Mouse (Mus musculus) yolk sac, embryonic 10.5 days (tissue): ENCODE measurements around the gene Ctcf.

Source experiments
- DNase-seq: peaks from one replicate; pipeline ENCODE4 v3.0.0-alpha.2; 2017; ENCODE audit warnings: low spot score

Gene Ctcf

DNA sequence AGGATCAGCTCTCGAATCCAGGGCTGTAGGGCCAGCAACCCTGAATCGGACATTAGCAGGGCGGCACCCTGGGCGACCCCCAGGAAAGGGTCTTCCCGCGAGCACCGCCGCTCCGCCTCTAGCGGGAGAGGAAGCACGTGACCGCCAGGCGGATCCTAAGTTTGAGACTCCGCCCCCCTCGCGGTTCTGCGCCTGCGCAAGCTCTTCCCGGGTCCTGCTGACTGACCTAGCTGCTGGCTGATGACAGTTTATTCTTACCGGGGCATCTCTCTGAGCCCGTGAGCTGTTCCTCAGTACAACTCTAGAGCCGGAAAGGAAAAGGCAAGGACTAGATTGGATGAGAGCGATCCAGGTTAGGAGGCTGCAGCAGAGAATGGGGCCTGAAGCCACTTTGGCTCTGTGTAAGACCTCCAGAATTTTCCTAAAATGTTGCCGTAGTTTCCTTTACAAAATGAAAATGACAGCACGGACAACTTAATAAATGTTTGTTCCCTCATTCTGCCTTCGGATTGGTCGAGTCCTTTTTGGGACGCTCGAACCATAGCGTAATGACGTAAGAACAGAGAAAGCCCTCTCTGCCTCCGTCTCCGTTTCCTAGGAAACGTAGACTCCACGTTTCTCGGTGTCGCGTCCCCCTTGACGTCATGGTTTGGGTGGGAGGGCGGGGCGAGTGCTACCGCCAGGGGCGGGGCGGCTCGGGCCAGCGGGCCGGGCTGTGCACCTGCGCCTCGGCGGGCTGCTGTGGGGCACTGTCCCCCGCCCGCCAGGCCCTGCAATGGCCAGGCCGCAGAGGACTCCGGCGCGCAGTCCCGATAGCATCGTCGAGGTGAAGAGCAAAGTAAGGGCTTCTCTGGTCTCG, 64.8 kb downstream of the Ctcf start, which contains the start of the genes Acd and Pard6a:
TSS of gene Acd (minus strand) at position 137 of the 859 bp plus-strand sequence.
TSS of gene Pard6a (plus strand) at position 183 of the 859 bp plus-strand sequence.
- peak; percentile 95 for DNase-seq

GRCm38 (mm10) chr8:105702001-105702401, 65.6 kb downstream of the Ctcf start:
- DNase-seq: no peak

DNA sequence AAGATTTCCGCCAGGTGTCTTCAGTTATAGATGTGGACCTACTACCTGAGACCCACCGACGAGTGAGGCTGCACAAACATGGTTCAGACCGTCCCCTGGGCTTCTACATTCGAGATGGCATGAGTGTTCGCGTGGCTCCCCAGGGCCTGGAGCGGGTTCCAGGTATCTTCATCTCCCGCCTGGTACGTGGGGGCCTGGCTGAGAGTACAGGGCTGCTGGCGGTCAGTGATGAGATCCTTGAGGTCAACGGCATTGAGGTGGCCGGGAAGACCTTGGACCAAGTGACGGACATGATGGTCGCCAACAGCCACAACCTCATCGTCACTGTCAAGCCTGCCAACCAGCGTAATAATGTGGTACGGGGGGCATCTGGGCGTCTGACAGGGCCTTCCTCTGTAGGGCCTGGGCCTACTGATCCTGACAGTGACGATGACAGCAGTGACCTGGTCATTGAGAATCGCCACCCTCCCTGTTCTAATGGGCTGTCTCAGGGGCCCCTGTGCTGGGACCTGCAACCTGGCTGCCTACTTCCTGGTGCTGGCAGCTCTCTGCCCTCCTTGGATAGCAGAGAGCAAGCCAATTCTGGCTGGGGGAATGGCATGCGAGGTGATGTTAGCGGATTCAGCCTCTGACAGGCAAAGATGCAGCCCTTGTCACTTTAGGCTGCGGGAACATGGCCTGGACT, 66.5 kb downstream of the Ctcf start:
- DNase-seq: no peak

GRCm38 (mm10) chr8:105704146-105704812, 67.9 kb downstream of the Ctcf start:
- no peak for DNase-seq

DNA sequence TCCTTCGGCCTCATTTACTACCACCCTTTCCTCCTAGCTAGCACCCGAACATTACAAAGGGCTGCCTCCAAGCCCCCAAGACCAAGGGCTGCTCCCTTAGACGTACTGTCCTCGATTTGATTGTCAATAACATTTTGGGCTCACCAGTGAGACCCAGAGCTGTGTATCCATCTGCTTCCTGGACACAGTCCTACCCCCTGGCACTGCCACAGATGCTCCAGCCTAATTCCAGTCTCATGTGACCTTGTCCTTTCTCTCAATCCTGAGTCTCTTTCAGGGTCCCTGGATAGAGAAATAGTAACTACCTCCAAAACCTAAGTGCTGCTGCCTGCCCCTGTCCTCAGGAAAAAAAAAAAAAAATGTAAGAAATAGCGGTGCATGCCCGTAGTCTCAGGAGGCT, 68.6 kb downstream of the Ctcf start:
- no peak for DNase-seq

DNA sequence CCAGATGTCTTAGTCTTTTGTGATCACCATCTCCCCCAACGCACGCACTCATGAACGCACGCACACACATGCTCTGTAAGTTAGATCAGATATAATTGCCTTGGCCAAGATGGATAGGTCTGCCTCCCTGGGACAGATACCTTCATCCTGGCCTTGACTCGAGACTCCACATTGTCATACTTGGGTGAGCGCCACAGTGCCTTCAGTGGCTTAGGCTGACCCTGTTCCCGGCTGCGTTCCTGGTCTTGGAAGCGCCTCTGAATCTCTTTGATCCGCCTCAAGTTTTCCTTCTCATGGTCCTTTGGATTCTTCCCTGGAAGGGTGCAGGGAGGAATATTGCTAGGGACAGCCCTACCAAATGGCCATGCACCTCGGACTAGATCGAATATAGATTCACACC, 70.1 kb downstream of the Ctcf start:
- DNase-seq: no peak

- DNase-seq: peak; percentile 89
Observed at GRCm38 (mm10) chr8:105707498-105708403, 71.4 kb downstream of the Ctcf start, which contains the start of the genes 4933405L10Rik and Enkd1. 4933405L10Rik (plus strand) TSS chr8:105707655. Enkd1 (minus strand) TSS chr8:105708210.

DNA sequence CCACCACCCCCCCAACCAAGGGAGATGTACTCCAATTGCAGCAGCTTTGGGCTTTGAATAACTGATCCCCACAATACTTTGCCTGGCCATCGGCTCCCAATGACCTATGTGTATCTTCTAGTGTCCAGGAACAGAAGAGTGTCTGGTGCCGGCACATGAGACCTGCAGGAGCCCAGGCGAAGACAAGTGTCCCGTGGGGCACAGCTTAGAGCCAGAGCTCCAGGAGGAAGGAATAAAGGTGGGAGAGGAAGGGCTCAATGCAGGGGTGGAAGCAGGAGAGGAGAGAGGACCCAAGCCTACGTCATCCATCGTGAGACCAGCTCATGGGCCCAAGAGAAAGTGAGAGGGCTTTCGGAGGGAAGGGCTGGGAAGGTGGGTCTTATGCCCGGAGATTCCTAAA, 72.3 kb downstream of the Ctcf start:
- no peak for DNase-seq

- no peak for DNase-seq
Observed at GRCm38 (mm10) chr8:105709317-105709716, 72.9 kb downstream of the Ctcf start.

DNA sequence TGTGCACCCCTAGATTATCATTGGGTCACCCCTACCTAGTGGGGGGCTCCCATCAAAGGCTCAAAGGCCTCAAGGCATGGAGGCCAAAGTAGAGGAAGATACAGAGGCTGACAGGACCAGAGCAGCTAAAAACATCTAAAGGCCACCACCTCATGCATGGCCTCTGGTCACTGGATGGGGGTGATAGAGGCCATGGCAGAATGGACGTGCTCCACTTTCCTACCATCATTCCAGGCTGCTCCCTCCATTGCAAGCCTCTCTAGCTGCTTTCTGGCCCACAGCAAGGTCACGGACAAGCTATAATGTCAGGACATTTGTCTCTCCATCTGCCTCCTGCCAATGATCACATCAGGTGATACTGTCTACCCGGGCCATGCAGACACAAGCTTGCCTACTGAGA, 75.9 kb downstream of the Ctcf start:
- no peak for DNase-seq

- DNase-seq: peak; percentile 70
Observed at GRCm38 (mm10) chr8:105714139-105714538, 77.8 kb downstream of the Ctcf start.

DNA sequence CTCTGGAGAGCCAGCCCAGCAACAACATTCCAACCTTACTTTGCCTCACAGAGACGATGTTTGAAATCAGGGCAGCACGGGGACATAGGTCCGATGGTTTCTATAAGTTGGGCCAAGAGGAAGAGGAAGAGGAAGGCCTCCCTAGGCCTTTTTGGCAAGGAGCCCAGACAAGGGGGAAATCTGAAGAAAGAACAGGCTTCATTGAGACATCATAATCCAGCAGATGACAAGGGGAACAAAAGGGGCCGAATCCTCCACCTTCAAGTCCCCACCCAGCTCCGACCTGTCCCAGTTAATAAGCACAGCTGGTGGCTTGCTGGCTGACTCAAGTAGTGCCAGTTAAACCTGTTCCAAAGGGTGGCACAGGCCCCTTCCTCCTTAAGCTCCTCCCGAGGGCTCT, 78.7 kb downstream of the Ctcf start:
- DNase-seq: no peak

DNA sequence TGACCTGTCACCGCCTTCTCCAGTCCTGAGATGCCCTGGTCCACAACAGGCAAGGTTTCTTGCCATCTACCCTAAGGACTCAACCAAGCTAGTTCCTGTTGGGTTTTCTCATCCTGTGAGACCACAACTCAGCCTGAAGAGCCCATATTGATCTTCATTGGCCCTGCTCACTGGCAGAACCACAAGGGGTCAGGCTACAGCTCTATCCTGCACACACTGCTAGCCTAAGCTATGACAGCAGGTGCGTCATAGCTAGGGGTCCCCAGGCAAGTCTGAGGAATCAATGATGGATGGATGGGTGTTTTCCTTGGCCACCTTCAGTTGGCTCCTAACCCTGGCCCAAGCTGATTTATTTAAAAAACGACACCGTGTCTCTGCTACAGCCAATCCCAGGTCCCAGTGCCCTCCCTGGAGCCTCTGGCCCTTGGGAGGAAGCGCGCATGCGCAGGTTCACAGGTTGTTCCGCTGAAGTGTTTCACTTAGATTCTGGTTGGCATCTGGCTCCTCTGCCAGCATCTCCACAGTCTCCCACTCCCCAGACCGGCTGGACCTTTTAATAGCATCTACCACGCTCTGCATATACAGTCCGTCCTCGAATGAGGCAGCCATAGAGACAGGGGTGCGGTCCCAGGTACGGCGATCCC, 80.1 kb downstream of the Ctcf start:
- DNase-seq: no peak

DNA sequence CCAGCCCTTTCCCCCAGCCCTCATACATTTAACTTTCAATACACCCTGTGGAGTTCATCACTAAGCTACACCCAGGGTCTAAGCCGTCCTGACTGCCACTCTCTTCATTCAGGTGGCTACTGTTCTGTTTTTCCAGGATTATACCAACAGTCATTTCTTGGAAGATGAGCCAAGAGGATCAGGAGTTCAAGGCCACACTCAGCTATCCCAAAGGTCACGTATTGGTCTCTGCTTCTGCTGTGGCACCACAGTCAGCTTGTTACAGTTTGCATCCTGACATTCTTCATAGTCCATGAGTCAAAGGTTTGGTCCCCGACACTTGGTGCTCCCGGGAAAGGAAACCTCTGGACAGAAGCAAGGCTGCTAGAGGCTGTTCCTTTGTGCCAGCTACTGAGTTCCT, 83.3 kb downstream of the Ctcf start:
- DNase-seq: no peak

DNA sequence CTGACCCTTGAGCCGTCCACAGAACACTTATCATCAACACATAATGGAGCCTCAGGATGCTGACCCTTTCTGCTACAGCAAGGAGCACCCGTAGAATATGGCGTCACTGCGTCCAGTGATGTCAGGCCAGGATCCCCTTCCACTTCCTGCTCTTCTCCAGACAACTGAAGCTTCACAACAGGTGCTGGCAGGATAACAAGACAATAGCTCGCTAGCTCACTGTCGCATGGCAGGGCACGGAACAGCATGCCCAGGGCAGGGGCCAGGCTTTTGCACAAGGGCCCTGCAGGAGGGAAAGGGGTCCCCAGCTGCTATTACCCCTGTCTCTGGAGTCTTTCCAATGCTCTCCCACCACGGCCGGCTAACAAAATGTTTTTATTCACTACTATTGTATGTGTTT, 86.5 kb downstream of the Ctcf start:
- DNase-seq: no peak

- no peak for DNase-seq
Observed at GRCm38 (mm10) chr8:105725726-105726125, 89.4 kb downstream of the Ctcf start.

DNA sequence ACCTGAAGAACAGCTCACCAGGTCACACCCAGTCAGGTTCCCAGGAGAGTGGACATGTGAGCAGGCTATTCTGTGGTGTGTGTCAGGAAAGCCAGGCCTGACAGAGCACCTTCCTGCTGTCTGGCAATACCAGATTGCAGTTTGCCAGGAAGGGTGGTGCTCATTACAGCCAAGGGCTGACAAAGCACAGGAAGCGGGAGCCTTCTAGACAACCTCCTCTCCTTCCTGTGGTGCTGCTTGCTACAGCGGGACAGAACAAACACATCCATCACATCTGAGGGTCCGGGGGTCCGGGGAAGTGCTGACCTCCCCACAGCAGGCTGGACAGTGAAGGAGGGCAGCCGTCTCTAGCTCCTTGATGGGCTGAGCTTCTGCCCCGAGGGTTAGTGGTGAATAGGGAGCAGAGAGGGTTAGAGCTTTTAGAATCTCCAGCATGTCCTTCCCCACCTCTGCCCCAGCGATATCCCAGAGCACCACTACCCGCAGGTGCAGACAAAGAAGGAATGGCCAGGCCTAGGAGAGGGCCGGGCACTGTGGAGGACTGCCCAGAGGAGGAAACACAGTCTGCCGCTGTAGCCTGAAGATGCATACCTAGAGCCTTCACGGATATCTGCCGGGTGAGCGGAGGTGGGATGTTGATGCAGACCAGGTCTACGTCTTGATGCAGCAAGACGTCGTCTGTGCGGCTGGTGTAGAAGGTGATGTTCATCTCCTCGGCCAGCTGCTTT, 91.2 kb downstream of the Ctcf start:
- DNase-seq: no peak

- no peak for DNase-seq
Observed at GRCm38 (mm10) chr8:105732186-105732585, 95.8 kb downstream of the Ctcf start.
